ENCODE assay signal across 12 mouse cellular contexts in genomic region chr14:121929243-121929951, GRCm38 (mm10). TPM values are rescaled to one million over a fixed set of nuclear protein-coding genes. Genes with fewer than 3 reads are reported as not detected.
DNase-seq lines count a peak whose midpoint lies in the region; ATAC-seq and TF ChIP-seq lines count a peak whose summit lies in the region.
"Had no signal": no experiment of that assay in that cellular context is flagged by ENCODE, and none has a peak within 500 bp of the region (broad histone marks: within the 10 kb centered on the region; RNA-seq: fewer than 3 reads in every experiment).

No protein-coding gene starts in this region.

- H3K4me1 ChIP-seq in kidney, adult 2 months (ENCODE audit: control insufficient read depth, insufficient read depth, low read length) = no peaks in the 10 kb centered on the region
- peaks cover 20% of the 10 kb centered on the region for H3K4me1 ChIP-seq in liver, postnatal 0 days (ENCODE audit: insufficient read depth)
- H3K4me1 ChIP-seq in hindbrain, embryonic 12.5 days = peaks cover 5% of the 10 kb centered on the region; the same call in 1 of the 2 replicates
- peaks cover 6% of the 10 kb centered on the region; the same call in 1 of the 2 replicates for H3K4me1 ChIP-seq in neural tube, embryonic 15.5 days

- DNase-seq in kidney, adult 2 months = peak; percentile 37
- no peak for DNase-seq in kidney, postnatal 14 days
- peak; percentile 77 for DNase-seq in CD4-positive, CD25-positive, alpha-beta regulatory T cell, adult 2 months (ENCODE audit: low read depth, low spot score)
- DNase-seq in liver, postnatal 0 days = peak; percentile 16
- no peak for DNase-seq in adipocyte (ENCODE audit: low spot score)
- DNase-seq: cerebellum, adult 2 months; layer of hippocampus, postnatal 36 days had no signal

- TF ChIP-seq CTCF in kidney, adult 2 months (conservative IDR thresholded peaks at IDR 0.05; ENCODE audit: insufficient read depth, insufficient read length, low read depth, low read length) = no peak
- TF ChIP-seq CTCF in liver, postnatal 0 days (IDR thresholded peaks at IDR 0.05; ENCODE audit: low read depth) = peak; percentile 26

- peak overlapping the region; percentile 40 for H3K4me2 ChIP-seq in liver, postnatal 0 days (ENCODE audit: low read depth, low read length)
- H3K4me2 ChIP-seq in hindbrain, embryonic 12.5 days (replicated peaks) = no peak overlapping the region
- no peak overlapping the region for H3K4me2 ChIP-seq in neural tube, embryonic 15.5 days
- H3K4me2 ChIP-seq: neural tube, embryonic 13.5 days had no signal

- H3K27ac ChIP-seq in kidney, adult 2 months (ENCODE audit: insufficient read depth, low read depth, low read length) = peak overlapping the region; percentile 65; the same call in 1 of the 2 replicates
- H3K27ac ChIP-seq in liver, postnatal 0 days (ENCODE audit: low read depth) = peak overlapping the region; percentile 68
- no peak overlapping the region for H3K27ac ChIP-seq in hindbrain, embryonic 12.5 days
- H3K27ac ChIP-seq in neural tube, embryonic 15.5 days (replicated peaks) = no peak overlapping the region
- H3K27ac ChIP-seq: neural tube, embryonic 13.5 days had no signal

- TF ChIP-seq EP300 in liver, postnatal 0 days (IDR thresholded peaks at IDR 0.05; ENCODE audit: low read depth) = peak; percentile 84

- H3K9me3 ChIP-seq in liver, postnatal 0 days (ENCODE audit: low read length) = no peaks in the 10 kb centered on the region
- no peaks in the 10 kb centered on the region for H3K9me3 ChIP-seq in hindbrain, embryonic 12.5 days (replicated peaks)
- H3K9me3 ChIP-seq in neural tube, embryonic 15.5 days (replicated peaks) = no peaks in the 10 kb centered on the region
- H3K9me3 ChIP-seq: neural tube, embryonic 13.5 days had no signal

- no peak for TF ChIP-seq POLR2A in kidney, adult 2 months (IDR thresholded peaks at IDR 0.05; ENCODE audit: low read depth, low read length)

- no peak overlapping the region for H3K9ac ChIP-seq in liver, postnatal 0 days (replicated peaks)
- no peak overlapping the region for H3K9ac ChIP-seq in hindbrain, embryonic 12.5 days
- H3K9ac ChIP-seq in neural tube, embryonic 15.5 days (replicated peaks) = no peak overlapping the region
- H3K9ac ChIP-seq: neural tube, embryonic 13.5 days had no signal

- no peaks in the 10 kb centered on the region for H3K27me3 ChIP-seq in kidney, adult 2 months (replicated peaks; ENCODE audit: control insufficient read depth, insufficient read depth, low read length)
- no peaks in the 10 kb centered on the region for H3K27me3 ChIP-seq in liver, postnatal 0 days (ENCODE audit: insufficient read depth, low read length)
- no peaks in the 10 kb centered on the region for H3K27me3 ChIP-seq in hindbrain, embryonic 12.5 days
- no peaks in the 10 kb centered on the region for H3K27me3 ChIP-seq in neural tube, embryonic 15.5 days (replicated peaks)
- H3K27me3 ChIP-seq: neural tube, embryonic 13.5 days; Patski had no signal

- H3K4me3 ChIP-seq in kidney, adult 2 months (ENCODE audit: insufficient read depth, low read depth, low read length) = no peak overlapping the region
- no peak overlapping the region for H3K4me3 ChIP-seq in liver, postnatal 0 days (ENCODE audit: low read depth, low read length)
- H3K4me3 ChIP-seq in hindbrain, embryonic 12.5 days = no peak overlapping the region
- H3K4me3 ChIP-seq in neural tube, embryonic 15.5 days (replicated peaks) = no peak overlapping the region
- H3K4me3 ChIP-seq: neural tube, embryonic 13.5 days had no signal

- 77% methylated on average over 12 of the region's 12 CpGs for whole genome bisulfite sequencing in kidney, adult 2 months
- 29% methylated on average over 12 of the region's 12 CpGs for WGBS in liver, postnatal 0 days (ENCODE audit: insufficient replicate concordance)
- WGBS in hindbrain, embryonic 12.5 days = 90% methylated on average over 12 of the region's 12 CpGs
- WGBS in neural tube, embryonic 15.5 days = 91% methylated on average over 12 of the region's 12 CpGs

- no peaks in the 10 kb centered on the region for H3K36me3 ChIP-seq in kidney, adult 2 months (ENCODE audit: control insufficient read depth, insufficient read depth, low read length)
- no peaks in the 10 kb centered on the region; the same call in 1 of the 2 replicates for H3K36me3 ChIP-seq in liver, postnatal 0 days (replicated peaks; ENCODE audit: insufficient read depth, low read length)
- H3K36me3 ChIP-seq in hindbrain, embryonic 12.5 days = peaks cover 8% of the 10 kb centered on the region
- peaks cover 7% of the 10 kb centered on the region for H3K36me3 ChIP-seq in neural tube, embryonic 15.5 days

- ATAC-seq in common myeloid progenitor, adult 5-6 weeks (replicated peaks; ENCODE audit: low read depth, poor library complexity, severe bottlenecking) = peak; percentile 64
- peak; percentile 78 for ATAC-seq in liver, postnatal 0 days
- no peak for ATAC-seq in hindbrain, embryonic 12.5 days (ENCODE audit: low FRiP score)
- ATAC-seq in neural tube, embryonic 15.5 days (ENCODE audit: low FRiP score) = no peak
- ATAC-seq: Patski had no signal

RNA-seq across cellular contexts. Expression of gene Gpr18, which starts 13.8 kb away (rescaled TPM):
- 0.83 and 3.5 TPM in 2 replicates for polyA plus RNA-seq in kidney, adult 2 months (2012; rRNA removed)
- 1.7 and 3.7 TPM in 2 replicates for total RNA-seq in common myeloid progenitor, adult 5-6 weeks (2017)
- 0.78 and 0.81 TPM in 2 replicates for polyA plus RNA-seq in liver, postnatal 0 days (2015; fragmentation: Nextera tagmentation; extraction: Ambion mirVana)
- 0.21 TPM in 1 of 2 replicates, not detected in the other for polyA plus RNA-seq in hindbrain, embryonic 12.5 days (2016; fragmentation: Nextera tagmentation; extraction: Ambion mirVana)
- 1.7 TPM in 1 of 2 replicates, not detected in the other for polyA plus RNA-seq in neural tube, embryonic 15.5 days (2015; fragmentation: Nextera tagmentation; extraction: Ambion mirVana)
- total RNA-seq: layer of hippocampus, postnatal 36 days had no signal
- polyA plus RNA-seq: cerebellum, adult 2 months had no signal

RNA-seq across cellular contexts. Expression of gene Gpr183, which starts 35.6 kb away (rescaled TPM):
- 0.65 and 1.7 TPM in 2 replicates for polyA plus RNA-seq in kidney, adult 2 months (2012; rRNA removed)
- 2.9 and 8.1 TPM in 2 replicates for total RNA-seq in common myeloid progenitor, adult 5-6 weeks (2017)
- polyA plus RNA-seq in liver, postnatal 0 days (2015; fragmentation: Nextera tagmentation; extraction: Ambion mirVana) = 0.94 and 0.95 TPM in 2 replicates
- polyA plus RNA-seq in hindbrain, embryonic 12.5 days (2016; fragmentation: Nextera tagmentation; extraction: Ambion mirVana) = 2.0 and 2.1 TPM in 2 replicates
- polyA plus RNA-seq in neural tube, embryonic 15.5 days (2015; fragmentation: Nextera tagmentation; extraction: Ambion mirVana) = 0.74 and 3.7 TPM in 2 replicates
- polyA plus RNA-seq: Patski had no signal

RNA-seq across cellular contexts. Expression of gene Ubac2, which starts 51.0 kb away (rescaled TPM):
- 69.3 and 71.6 TPM in 2 replicates for polyA plus RNA-seq in kidney, adult 2 months (2012; rRNA removed)
- 19.1 and 33.3 TPM in 2 replicates for total RNA-seq in common myeloid progenitor, adult 5-6 weeks (2017)
- 25.8 and 27.4 TPM in 2 replicates for polyA plus RNA-seq in liver, postnatal 0 days (2015; fragmentation: Nextera tagmentation; extraction: Ambion mirVana)
- 60.0 and 60.3 TPM in 2 replicates for polyA plus RNA-seq in hindbrain, embryonic 12.5 days (2016; fragmentation: Nextera tagmentation; extraction: Ambion mirVana)
- 47.0 and 53.8 TPM in 2 replicates for polyA plus RNA-seq in neural tube, embryonic 15.5 days (2015; fragmentation: Nextera tagmentation; extraction: Ambion mirVana)

Comparison
In these comparisons a context has a peak if more than half of its experiments do, and no peak if none do; other contexts are left out.
1. DNase-seq: peak in kidney, adult 2 months (single experiment), CD4-positive, CD25-positive, alpha-beta regulatory T cell, adult 2 months (single experiment) and liver, postnatal 0 days (single experiment); none in kidney, postnatal 14 days (single experiment) and adipocyte (single experiment).
2. H3K27ac ChIP-seq: peak in kidney, adult 2 months (single experiment) and liver, postnatal 0 days (single experiment); none in hindbrain, embryonic 12.5 days (single experiment) and neural tube, embryonic 15.5 days (single experiment).
3. ATAC-seq: peak in common myeloid progenitor, adult 5-6 weeks (single experiment) and liver, postnatal 0 days (single experiment); none in hindbrain, embryonic 12.5 days (single experiment) and neural tube, embryonic 15.5 days (single experiment).